Mouse (Mus musculus) ES-E14 (cell line): Measurements from ENCODE around the gene Dnajb2.

Experiments used
- CHD2 ChIP-seq: IDR thresholded peaks from 2 replicates; pipeline ENCODE4 v1.6.1; 2014; ENCODE audit warnings: mild to moderate bottlenecking, low read depth, low read length, inconsistent platforms
- HCFC1 ChIP-seq: IDR thresholded peaks from 2 replicates; pipeline ENCODE4 v1.6.1; 2012; ENCODE audit warnings: low read length, inconsistent platforms, borderline replicate concordance; ENCODE audit not compliant: insufficient read depth
- MAFK ChIP-seq: IDR thresholded peaks from 2 replicates; pipeline ENCODE4 v1.6.1; 2014; ENCODE audit warnings: mild to moderate bottlenecking, low read depth, low read length, inconsistent platforms; ENCODE audit not compliant: insufficient read depth
- ZC3H11A ChIP-seq: IDR thresholded peaks from 2 replicates; pipeline ENCODE4 v1.6.1; 2012; ENCODE audit warnings: low read depth, mild to moderate bottlenecking, inconsistent platforms, low read length, borderline replicate concordance
- ZNF384 ChIP-seq: IDR thresholded peaks from 2 replicates; pipeline ENCODE4 v1.6.1; 2012; ENCODE audit warnings: low read depth, low read length, inconsistent platforms

- TF ChIP-seq ZC3H11A (no peak), CHD2 (no peak), HCFC1 (no peak), ZNF384 (no peak), MAFK (no peak)
These were observed 53.8 kb downstream of the Dnajb2 start for GRCm38 (mm10) chr1:75289888-75290431.
